9 mouse cellular contexts compared by ENCODE assay signal in the genomic region with DNA sequence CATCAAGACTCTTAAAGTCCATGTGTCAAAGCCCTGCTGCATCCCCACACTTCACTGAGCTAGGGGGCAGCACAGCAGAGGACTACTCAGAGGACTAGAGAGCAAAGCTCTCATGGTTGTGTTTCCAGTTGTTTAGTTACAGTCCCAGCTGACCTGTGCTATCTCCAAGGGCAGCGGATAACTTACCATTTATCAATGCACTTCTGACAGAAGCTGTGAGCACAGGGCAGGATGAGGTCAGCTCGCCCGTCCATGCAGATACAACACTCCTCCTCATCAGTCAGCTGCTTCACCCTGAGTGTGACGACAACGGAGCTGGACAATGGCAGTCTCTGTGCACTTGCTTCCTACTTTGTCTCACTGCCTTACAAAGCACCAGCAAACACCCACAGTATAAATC. TPM values are rescaled to one million over a fixed set of nuclear protein-coding genes. Genes with fewer than 3 reads are reported as not detected.
DNase-seq lines count a peak whose midpoint lies in the region; ATAC-seq and TF ChIP-seq lines count a peak whose summit lies in the region.
"Had no signal": no experiment of that assay in that cellular context is flagged by ENCODE, and none has a peak within 500 bp of the region (broad histone marks: within the 10 kb centered on the region; RNA-seq: fewer than 3 reads in every experiment).

No protein-coding gene starts in this region.

- H3K9me3 ChIP-seq in heart, embryonic 11.5 days (replicated peaks; ENCODE audit: control insufficient read depth, low read length): no peaks in the 10 kb centered on the region
- H3K9me3 ChIP-seq in lung, postnatal 0 days (ENCODE audit: low read length): no peaks in the 10 kb centered on the region
- H3K9me3 ChIP-seq in heart, embryonic 16.5 days (replicated peaks; ENCODE audit: control insufficient read depth, low read length): no peaks in the 10 kb centered on the region
- no peaks in the 10 kb centered on the region for H3K9me3 ChIP-seq in neural tube, embryonic 15.5 days (replicated peaks)
- H3K9me3 ChIP-seq in forebrain, embryonic 15.5 days: no peaks in the 10 kb centered on the region

- ATAC-seq in heart, embryonic 11.5 days (replicated peaks; ENCODE audit: insufficient number of reproducible peaks, low FRiP score, low TSS enrichment): peak; percentile 56
- ATAC-seq in lung, postnatal 0 days: peak; percentile 59
- ATAC-seq in heart, embryonic 16.5 days (replicated peaks; ENCODE audit: extremely low read depth, insufficient read depth, low FRiP score): peak; percentile 42; the same call in 1 of the 2 replicates
- no peak; the same call in 1 of the 2 replicates for ATAC-seq in neural tube, embryonic 15.5 days (ENCODE audit: low FRiP score)
- no peak for ATAC-seq in forebrain, embryonic 15.5 days (replicated peaks)
- ATAC-seq: inflammation-experienced regulatory T-cells, adult 6 months had no signal

- peak overlapping the region; percentile 74 for H3K27ac ChIP-seq in heart, embryonic 11.5 days (ENCODE audit: low read depth, low read length)
- no peak overlapping the region for H3K27ac ChIP-seq in lung, postnatal 0 days (ENCODE audit: low read length)
- H3K27ac ChIP-seq in heart, embryonic 16.5 days (ENCODE audit: low read length): peak overlapping the region; percentile 71
- H3K27ac ChIP-seq in neural tube, embryonic 15.5 days (replicated peaks): peak overlapping the region; percentile 37; the same call in 1 of the 2 replicates
- no peak overlapping the region for H3K27ac ChIP-seq in forebrain, embryonic 15.5 days (replicated peaks)

- intact Hi-C loops in heart, postnatal 25 days (cut with DNase I): no loop called here

- no peak overlapping the region for H3K4me3 ChIP-seq in heart, embryonic 11.5 days (ENCODE audit: low read depth, low read length)
- H3K4me3 ChIP-seq in lung, postnatal 0 days (ENCODE audit: low read depth, low read length): no peak overlapping the region
- no peak overlapping the region for H3K4me3 ChIP-seq in heart, embryonic 16.5 days (ENCODE audit: low read length)
- H3K4me3 ChIP-seq in neural tube, embryonic 15.5 days (replicated peaks): no peak overlapping the region
- no peak overlapping the region for H3K4me3 ChIP-seq in forebrain, embryonic 15.5 days

- TF ChIP-seq CTCF in lung, postnatal 0 days (IDR thresholded peaks at IDR 0.05): peak; percentile 57

- no peak for DNase-seq in heart, postnatal 25 days (ENCODE audit: low spot score)
- no peak for DNase-seq in lung, postnatal 0 days (ENCODE audit: low spot score)
- no peak for DNase-seq in lung, postnatal 4 days
- no peak for DNase-seq in urinary bladder, postnatal 25 days (ENCODE audit: low spot score)

- no peaks in the 10 kb centered on the region for H3K27me3 ChIP-seq in heart, embryonic 11.5 days (ENCODE audit: control insufficient read depth, insufficient read depth, low read length)
- H3K27me3 ChIP-seq in lung, postnatal 0 days (replicated peaks; ENCODE audit: insufficient read depth, low read length): no peaks in the 10 kb centered on the region
- no peaks in the 10 kb centered on the region for H3K27me3 ChIP-seq in heart, embryonic 16.5 days (ENCODE audit: control insufficient read depth, insufficient read depth, low read length)
- H3K27me3 ChIP-seq in neural tube, embryonic 15.5 days (replicated peaks): no peaks in the 10 kb centered on the region
- H3K27me3 ChIP-seq in forebrain, embryonic 15.5 days: no peaks in the 10 kb centered on the region

- WGBS in heart, embryonic 11.5 days (ENCODE audit: insufficient replicate concordance): 10% methylated on average over 5 of the region's 5 CpGs
- WGBS in lung, postnatal 0 days: 34% methylated on average over 5 of the region's 5 CpGs
- WGBS in heart, embryonic 16.5 days: 24% methylated on average over 5 of the region's 5 CpGs
- 13% methylated on average over 5 of the region's 5 CpGs for WGBS in neural tube, embryonic 15.5 days
- 63% methylated on average over 5 of the region's 5 CpGs for WGBS in forebrain, embryonic 15.5 days

- peaks cover 5% of the 10 kb centered on the region; the same call in 1 of the 2 replicates for H3K36me3 ChIP-seq in heart, embryonic 11.5 days (ENCODE audit: control insufficient read depth, insufficient read depth, low read length)
- H3K36me3 ChIP-seq in lung, postnatal 0 days (ENCODE audit: insufficient read depth, low read length): 0 out of 2 replicates have a peak, but pooled peaks cover 8% of the 10 kb centered on the region
- peaks cover 13% of the 10 kb centered on the region for H3K36me3 ChIP-seq in heart, embryonic 16.5 days (ENCODE audit: control insufficient read depth, insufficient read depth)
- H3K36me3 ChIP-seq in neural tube, embryonic 15.5 days: peaks cover 23% of the 10 kb centered on the region
- peaks cover 31% of the 10 kb centered on the region for H3K36me3 ChIP-seq in forebrain, embryonic 15.5 days

- H3K4me1 ChIP-seq in heart, embryonic 11.5 days (ENCODE audit: control insufficient read depth, insufficient read depth, low read length): peaks cover 33% of the 10 kb centered on the region
- peaks cover 7% of the 10 kb centered on the region; the same call in 1 of the 2 replicates for H3K4me1 ChIP-seq in lung, postnatal 0 days (ENCODE audit: insufficient read depth, low read depth, low read length)
- peaks cover 38% of the 10 kb centered on the region for H3K4me1 ChIP-seq in heart, embryonic 16.5 days (ENCODE audit: control insufficient read depth, insufficient read depth, low read length)
- peaks cover 14% of the 10 kb centered on the region; the same call in 1 of the 2 replicates for H3K4me1 ChIP-seq in neural tube, embryonic 15.5 days
- no peaks in the 10 kb centered on the region for H3K4me1 ChIP-seq in forebrain, embryonic 15.5 days

- no peak overlapping the region for H3K9ac ChIP-seq in heart, embryonic 11.5 days (ENCODE audit: low read depth, low read length)
- H3K9ac ChIP-seq in lung, postnatal 0 days (replicated peaks; ENCODE audit: low read depth): no peak overlapping the region
- H3K9ac ChIP-seq in heart, embryonic 16.5 days (ENCODE audit: low read length): no peak overlapping the region
- H3K9ac ChIP-seq in neural tube, embryonic 15.5 days (replicated peaks): no peak overlapping the region
- H3K9ac ChIP-seq in forebrain, embryonic 15.5 days (replicated peaks): no peak overlapping the region

- TF ChIP-seq EP300 in lung, postnatal 0 days (IDR thresholded peaks at IDR 0.05): no peak

- no peak overlapping the region for H3K4me2 ChIP-seq in heart, embryonic 11.5 days
- H3K4me2 ChIP-seq in lung, postnatal 0 days (replicated peaks; ENCODE audit: low read depth, low read length): no peak overlapping the region
- H3K4me2 ChIP-seq in heart, embryonic 16.5 days (ENCODE audit: low read depth, low read length): no peak overlapping the region
- no peak overlapping the region for H3K4me2 ChIP-seq in neural tube, embryonic 15.5 days
- H3K4me2 ChIP-seq in forebrain, embryonic 15.5 days (replicated peaks): no peak overlapping the region

RNA-seq across cellular contexts. Expression of gene Rnf141, which starts 23.2 kb away (rescaled TPM):
- 34.1 and 35.5 TPM in 2 replicates for polyA plus RNA-seq in heart, embryonic 11.5 days (2014; fragmentation: Nextera tagmentation; extraction: Ambion mirVana)
- 10 to 100 TPM; 31.9 to 41.0 TPM for total RNA-seq in heart, postnatal 25 days (2021)
- polyA plus RNA-seq in lung, postnatal 0 days (2015; fragmentation: Nextera tagmentation; extraction: Ambion mirVana): 31.6 and 33.8 TPM in 2 replicates
- 30.7 and 32.8 TPM in 2 replicates for polyA plus RNA-seq in heart, embryonic 16.5 days (2015; fragmentation: Nextera tagmentation; extraction: Ambion mirVana)
- polyA plus RNA-seq in neural tube, embryonic 15.5 days (2015; fragmentation: Nextera tagmentation; extraction: Ambion mirVana): 35.2 and 35.8 TPM in 2 replicates
- 36.1 and 41.1 TPM in 2 replicates for polyA plus RNA-seq in forebrain, embryonic 15.5 days (2015; fragmentation: Nextera tagmentation; extraction: Ambion mirVana)

RNA-seq across cellular contexts. Expression of gene Lyve1, which starts 42.0 kb away (rescaled TPM):
- 3.1 and 3.4 TPM in 2 replicates for polyA plus RNA-seq in heart, embryonic 11.5 days (2014; fragmentation: Nextera tagmentation; extraction: Ambion mirVana)
- total RNA-seq in heart, postnatal 25 days (2021): 10 to 100 TPM; 21.8 to 22.0 TPM
- 226 and 360 TPM in 2 replicates for polyA plus RNA-seq in lung, postnatal 0 days (2015; fragmentation: Nextera tagmentation; extraction: Ambion mirVana)
- 13.1 and 14.0 TPM in 2 replicates for polyA plus RNA-seq in heart, embryonic 16.5 days (2015; fragmentation: Nextera tagmentation; extraction: Ambion mirVana)
- 5.7 and 6.7 TPM in 2 replicates for polyA plus RNA-seq in neural tube, embryonic 15.5 days (2015; fragmentation: Nextera tagmentation; extraction: Ambion mirVana)
- 3.5 and 4.1 TPM in 2 replicates for polyA plus RNA-seq in forebrain, embryonic 15.5 days (2015; fragmentation: Nextera tagmentation; extraction: Ambion mirVana)
- polyA plus RNA-seq: inflammation-experienced regulatory T-cells, adult 6 months had no signal

RNA-seq across cellular contexts. Expression of gene Ampd3, which starts 53.1 kb away (rescaled TPM):
- polyA plus RNA-seq in heart, embryonic 11.5 days (2014; fragmentation: Nextera tagmentation; extraction: Ambion mirVana): 6.0 and 8.9 TPM in 2 replicates
- total RNA-seq in heart, postnatal 25 days (2021): 10 to 100 TPM; 46.0 to 46.2 TPM
- 5.0 and 5.2 TPM in 2 replicates for polyA plus RNA-seq in lung, postnatal 0 days (2015; fragmentation: Nextera tagmentation; extraction: Ambion mirVana)
- polyA plus RNA-seq in heart, embryonic 16.5 days (2015; fragmentation: Nextera tagmentation; extraction: Ambion mirVana): 10.2 and 11.1 TPM in 2 replicates
- 12.0 and 12.6 TPM in 2 replicates for polyA plus RNA-seq in neural tube, embryonic 15.5 days (2015; fragmentation: Nextera tagmentation; extraction: Ambion mirVana)
- polyA plus RNA-seq in forebrain, embryonic 15.5 days (2015; fragmentation: Nextera tagmentation; extraction: Ambion mirVana): 4.4 and 4.8 TPM in 2 replicates

Comparison
In these comparisons a context has a peak if more than half of its experiments do, and no peak if none do; other contexts are left out.
1. ATAC-seq: peak in heart, embryonic 11.5 days (single experiment), lung, postnatal 0 days (single experiment) and heart, embryonic 16.5 days (single experiment); none in neural tube, embryonic 15.5 days (single experiment) and forebrain, embryonic 15.5 days (single experiment).
2. H3K27ac ChIP-seq: peak in heart, embryonic 11.5 days (single experiment), heart, embryonic 16.5 days (single experiment) and neural tube, embryonic 15.5 days (single experiment); none in lung, postnatal 0 days (single experiment) and forebrain, embryonic 15.5 days (single experiment).
3. RNA of gene Lyve1, which starts 42.0 kb away (polyA plus RNA-seq): 226 to 360 TPM in lung, postnatal 0 days; 13.1 to 14.0 TPM in heart, embryonic 16.5 days, 5.7 to 6.7 TPM in neural tube, embryonic 15.5 days, 3.5 to 4.1 TPM in forebrain, embryonic 15.5 days and 3.1 to 3.4 TPM in heart, embryonic 11.5 days; every median in the first group is over 10 times any median in the second.